In the genomic region with DNA sequence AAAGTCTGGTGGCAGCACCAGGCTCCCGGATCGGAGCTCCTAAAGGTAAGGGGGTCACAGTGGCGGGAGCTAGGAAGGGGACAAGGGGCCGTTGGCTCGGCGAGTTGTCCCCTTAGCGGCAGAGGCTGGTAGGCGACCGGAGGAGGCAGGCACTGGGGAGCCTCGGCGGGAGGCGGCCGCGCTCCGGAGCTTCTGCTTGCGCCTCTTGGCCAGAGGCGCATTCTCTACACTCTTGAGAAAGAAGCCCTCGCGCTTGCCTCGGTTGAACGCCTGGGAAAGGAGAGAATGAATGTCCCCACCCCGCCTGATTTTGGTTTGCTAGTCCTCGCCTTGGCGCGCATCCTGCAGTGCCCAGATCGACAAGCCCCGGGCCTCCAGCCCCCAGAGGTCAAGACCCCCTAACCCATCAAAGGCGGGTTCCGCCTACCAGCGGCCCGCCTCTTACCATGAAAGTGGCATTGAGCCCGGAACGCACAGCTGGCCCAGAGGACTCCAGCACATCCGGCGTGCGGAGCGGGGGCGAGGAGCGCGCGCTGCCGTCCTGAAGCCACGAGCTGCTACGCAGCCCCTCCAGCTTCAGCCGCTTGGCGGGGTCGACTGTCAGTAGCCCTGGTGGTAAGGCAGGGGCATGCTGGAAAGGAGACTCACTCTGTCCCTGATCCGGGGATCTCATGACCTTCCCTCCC, we compare ENCODE assay signal across 8 mouse cellular contexts. TPM values are rescaled to one million over a fixed set of nuclear protein-coding genes. Genes with fewer than 3 reads are reported as not detected.
A peak's percentile ranks its signal among the peaks of the same experiment; 100 is the strongest.
DNase-seq lines count a peak whose midpoint lies in the region; ATAC-seq and TF ChIP-seq lines count a peak whose summit lies in the region.

No protein-coding gene starts in this region.

- 30% methylated on average over 45 of the region's 48 CpGs for WGBS in lung, postnatal 0 days
- 66% methylated on average over 45 of the region's 48 CpGs for WGBS in lung, adult 2 months
- under 1% methylated on average over 47 of the region's 48 CpGs for WGBS in limb, embryonic 11.5 days

- H3K27me3 ChIP-seq in lung, postnatal 0 days (replicated peaks; ENCODE audit: insufficient read depth, low read length): no peaks in the 10 kb centered on the region
- H3K27me3 ChIP-seq in limb, embryonic 11.5 days (ENCODE audit: control insufficient read depth, insufficient read depth, low read length): peaks cover 52% of the 10 kb centered on the region

- no peak overlapping the region for H3K27ac ChIP-seq in lung, postnatal 0 days (ENCODE audit: low read length)
- no peak overlapping the region for H3K27ac ChIP-seq in limb, embryonic 11.5 days (replicated peaks; ENCODE audit: low read depth, low read length)

- DNase-seq in cerebellum, postnatal 10 days: peak; percentile 42 to 54
- no peak for DNase-seq in cerebellum, adult 9-10 months
- DNase-seq in lung, postnatal 0 days (ENCODE audit: low spot score): peak; percentile 33
- no peak for DNase-seq in lung, adult 2 months
- peak; percentile 40 for DNase-seq in limb, embryonic 11.5 days (ENCODE audit: low spot score)
- peak; percentile 53 for DNase-seq in right cerebral cortex, postnatal 4 days
- no peak for DNase-seq in testis, postnatal 10 days (ENCODE audit: low spot score)
- no peak for DNase-seq in thymus, postnatal 10 days (ENCODE audit: low spot score in 2 of 2)

- no peak for TF ChIP-seq POLR2A in lung, adult 2 months (IDR thresholded peaks at IDR 0.05; ENCODE audit: borderline replicate concordance, extremely low read depth, low read depth, low read length)

- no peak for TF ChIP-seq CTCF in lung, postnatal 0 days (IDR thresholded peaks at IDR 0.05)
- TF ChIP-seq CTCF in lung, adult 2 months (IDR thresholded peaks at IDR 0.05; ENCODE audit: insufficient read depth, low read length): no peak

- peak overlapping the region; percentile 5; the same call in 1 of the 2 replicates for H3K4me3 ChIP-seq in lung, postnatal 0 days (ENCODE audit: low read depth, low read length)
- H3K4me3 ChIP-seq in lung, adult 2 months (replicated peaks; ENCODE audit: extremely low read depth, low read depth, low read length): no peak overlapping the region
- 0 out of 2 replicates have a peak overlapping the region, but pooled peaks have one; percentile 0 for H3K4me3 ChIP-seq in limb, embryonic 11.5 days (ENCODE audit: low read depth, low read length)

- no peak for TF ChIP-seq EP300 in lung, postnatal 0 days (IDR thresholded peaks at IDR 0.05)

- peaks cover 27% of the 10 kb centered on the region for H3K36me3 ChIP-seq in lung, postnatal 0 days (ENCODE audit: insufficient read depth, low read length)
- H3K36me3 ChIP-seq in limb, embryonic 11.5 days (ENCODE audit: control insufficient read depth, insufficient read depth, low read length): no peaks in the 10 kb centered on the region

- no peak overlapping the region for H3K9ac ChIP-seq in lung, postnatal 0 days (replicated peaks; ENCODE audit: low read depth)
- H3K9ac ChIP-seq in limb, embryonic 11.5 days (ENCODE audit: low read length): no peak overlapping the region

- no peaks in the 10 kb centered on the region for H3K4me1 ChIP-seq in lung, postnatal 0 days (ENCODE audit: insufficient read depth, low read depth, low read length)
- H3K4me1 ChIP-seq in lung, adult 2 months (ENCODE audit: control insufficient read depth, insufficient read depth, low read length): no peaks in the 10 kb centered on the region
- no peaks in the 10 kb centered on the region; the same call in 1 of the 2 replicates for H3K4me1 ChIP-seq in limb, embryonic 11.5 days (ENCODE audit: control insufficient read depth, insufficient read depth, low read length)

- peak overlapping the region; percentile 38 for H3K4me2 ChIP-seq in lung, postnatal 0 days (replicated peaks; ENCODE audit: low read depth, low read length)
- peak overlapping the region; percentile 40; the same call in 1 of the 2 replicates for H3K4me2 ChIP-seq in limb, embryonic 11.5 days (ENCODE audit: low read depth, severe bottlenecking)

- peak; percentile 40 for ATAC-seq in lung, postnatal 0 days
- no peak for ATAC-seq in limb, embryonic 11.5 days (ENCODE audit: insufficient number of reproducible peaks, low FRiP score, low TSS enrichment, low read depth)

- no peaks in the 10 kb centered on the region for H3K9me3 ChIP-seq in lung, postnatal 0 days (ENCODE audit: low read length)
- no peaks in the 10 kb centered on the region for H3K9me3 ChIP-seq in limb, embryonic 11.5 days (ENCODE audit: control insufficient read depth, low read length)

RNA-seq across cellular contexts. Expression of a gene that starts 10.4 kb away (rescaled TPM):
- 36.7 and 40.6 TPM in 2 replicates for polyA plus RNA-seq in lung, postnatal 0 days (2015; fragmentation: Nextera tagmentation; extraction: Ambion mirVana)
- polyA plus RNA-seq in lung, adult 2 months (2012; rRNA removed): 45.9 and 49.8 TPM in 2 replicates
- 4.2 and 4.6 TPM in 2 replicates for polyA plus RNA-seq in limb, embryonic 11.5 days (2014; fragmentation: Nextera tagmentation; extraction: Ambion mirVana)

RNA-seq across cellular contexts. Expression of a gene that starts 28.0 kb away (rescaled TPM):
- 2.9 and 6.3 TPM in 2 replicates for polyA plus RNA-seq in lung, postnatal 0 days (2015; fragmentation: Nextera tagmentation; extraction: Ambion mirVana)
- 17.3 and 19.9 TPM in 2 replicates for polyA plus RNA-seq in lung, adult 2 months (2012; rRNA removed)
- polyA plus RNA-seq in limb, embryonic 11.5 days (2014; fragmentation: Nextera tagmentation; extraction: Ambion mirVana): 0.11 and 0.16 TPM in 2 replicates

Comparison
In these comparisons a context has a peak if more than half of its experiments do, and no peak if none do; other contexts are left out.
1. DNase-seq: peak in cerebellum, postnatal 10 days (2 of 2), lung, postnatal 0 days (single experiment), limb, embryonic 11.5 days (single experiment) and right cerebral cortex, postnatal 4 days (single experiment); none in cerebellum, adult 9-10 months (single experiment), lung, adult 2 months (single experiment), testis, postnatal 10 days (single experiment) and thymus, postnatal 10 days (0 of 2).